Mouse (Mus musculus): ENCODE results near the gene Mzf1. TPM values are rescaled to one million over a fixed set of nuclear protein-coding genes. Genes with fewer than 3 reads are reported as not detected.

The Mzf1 gene
- polyA plus RNA-seq, 1 experiment, result 0.03 TPM

GRCm38 (mm10) chr7:13009143-13010004 lies 45.2 kb downstream of the Mzf1 start:
- H3K4me1 ChIP-seq (ENCODE audit: control insufficient read depth), result peaks cover 42% of the 10 kb centered on the region
- no peaks in the 10 kb centered on the region for H3K27me3 ChIP-seq (ENCODE audit: control insufficient read depth)
- no peak for TF ChIP-seq GATA1 (IDR thresholded peaks at IDR 0.05; ENCODE audit: low read length)
- TF ChIP-seq TAL1 (IDR thresholded peaks at IDR 0.05; ENCODE audit: low read length), result no peak
- H3K4me3 ChIP-seq (replicated peaks), result peak overlapping the region; percentile 93
- H3K36me3 ChIP-seq (ENCODE audit: control insufficient read depth), result peaks cover 38% of the 10 kb centered on the region
- peaks cover 13% of the 10 kb centered on the region for H3K9me3 ChIP-seq (ENCODE audit: control insufficient read depth, low read length)

- no peak overlapping the region for H3K4me3 ChIP-seq (replicated peaks)
Measured at GRCm38 (mm10) chr7:13007341-13008092, 47.0 kb downstream of the Mzf1 start.

GRCm38 (mm10) chr7:13006531-13006930 lies 48.0 kb downstream of the Mzf1 start:
- H3K27me3 ChIP-seq (ENCODE audit: control insufficient read depth), result no peaks in the 10 kb centered on the region
- H3K4me3 ChIP-seq (replicated peaks), result no peak overlapping the region
- H3K4me1 ChIP-seq (ENCODE audit: control insufficient read depth), result peaks cover 35% of the 10 kb centered on the region
- H3K36me3 ChIP-seq (ENCODE audit: control insufficient read depth), result peaks cover 41% of the 10 kb centered on the region
- TF ChIP-seq GATA1 (IDR thresholded peaks at IDR 0.05; ENCODE audit: low read length), result no peak
- no peak for TF ChIP-seq TAL1 (IDR thresholded peaks at IDR 0.05; ENCODE audit: low read length)
- peaks cover 13% of the 10 kb centered on the region for H3K9me3 ChIP-seq (ENCODE audit: control insufficient read depth, low read length)

More at GRCm38 (mm10) chr7:13007341-13008092, 47.0 kb downstream of the Mzf1 start:
- H3K9me3 ChIP-seq (ENCODE audit: control insufficient read depth, low read length), result peaks cover 13% of the 10 kb centered on the region
- TF ChIP-seq GATA1 (IDR thresholded peaks at IDR 0.05; ENCODE audit: low read length), result no peak
- TF ChIP-seq TAL1 (IDR thresholded peaks at IDR 0.05; ENCODE audit: low read length), result no peak
- H3K4me1 ChIP-seq (ENCODE audit: control insufficient read depth), result peaks cover 35% of the 10 kb centered on the region
- H3K27me3 ChIP-seq (ENCODE audit: control insufficient read depth), result no peaks in the 10 kb centered on the region
- peaks cover 41% of the 10 kb centered on the region for H3K36me3 ChIP-seq (ENCODE audit: control insufficient read depth)

GRCm38 (mm10) chr7:13006011-13006410 lies 48.6 kb downstream of the Mzf1 start:
- peaks cover 41% of the 10 kb centered on the region for H3K36me3 ChIP-seq (ENCODE audit: control insufficient read depth)
- TF ChIP-seq TAL1 (IDR thresholded peaks at IDR 0.05; ENCODE audit: low read length), result no peak
- TF ChIP-seq GATA1 (IDR thresholded peaks at IDR 0.05; ENCODE audit: low read length), result no peak
- no peaks in the 10 kb centered on the region for H3K27me3 ChIP-seq (ENCODE audit: control insufficient read depth)
- H3K9me3 ChIP-seq (ENCODE audit: control insufficient read depth, low read length), result peaks cover 13% of the 10 kb centered on the region
- no peak overlapping the region for H3K4me3 ChIP-seq (replicated peaks)
- peaks cover 35% of the 10 kb centered on the region for H3K4me1 ChIP-seq (ENCODE audit: control insufficient read depth)

- Histone ChIP-seq H3K9me3 (ENCODE audit: control insufficient read depth, low read length) (peaks cover 13% of the 10 kb centered on the region), H3K4me1 (ENCODE audit: control insufficient read depth) (peaks cover 14% of the 10 kb centered on the region), H3K4me3 (replicated peaks) (no peak overlapping the region), H3K27me3 (ENCODE audit: control insufficient read depth) (no peaks in the 10 kb centered on the region), H3K36me3 (ENCODE audit: control insufficient read depth) (peaks cover 40% of the 10 kb centered on the region)
- TF ChIP-seq TAL1 (IDR thresholded peaks at IDR 0.05; ENCODE audit: low read length) (no peak), GATA1 (IDR thresholded peaks at IDR 0.05; ENCODE audit: low read length) (no peak)
Measured at GRCm38 (mm10) chr7:13003380-13003779, 51.2 kb downstream of the Mzf1 start.

GRCm38 (mm10) chr7:13001584-13001983 lies 53.0 kb downstream of the Mzf1 start:
- TF ChIP-seq GATA1 (IDR thresholded peaks at IDR 0.05; ENCODE audit: low read length), result no peak
- peaks cover 3% of the 10 kb centered on the region for H3K27me3 ChIP-seq (ENCODE audit: control insufficient read depth)
- H3K4me1 ChIP-seq (ENCODE audit: control insufficient read depth), result peaks cover 5% of the 10 kb centered on the region; the same call in 1 of the 2 replicates
- no peak overlapping the region for H3K4me3 ChIP-seq (replicated peaks)
- H3K9me3 ChIP-seq (ENCODE audit: control insufficient read depth, low read length), result no peaks in the 10 kb centered on the region
- H3K36me3 ChIP-seq (ENCODE audit: control insufficient read depth), result peaks cover 22% of the 10 kb centered on the region

GRCm38 (mm10) chr7:12998851-12999250 lies 55.7 kb downstream of the Mzf1 start, which contains the start of gene Trim28:
Trim28 (plus strand) TSS chr7:12999114.
- Histone ChIP-seq H3K27me3 (ENCODE audit: control insufficient read depth) (peaks cover 6% of the 10 kb centered on the region), H3K4me1 (ENCODE audit: control insufficient read depth) (no peaks in the 10 kb centered on the region), H3K36me3 (ENCODE audit: control insufficient read depth) (no peaks in the 10 kb centered on the region), H3K4me3 (replicated peaks) (no peak within 1 kb of the TSS), H3K9me3 (ENCODE audit: control insufficient read depth, low read length) (no peaks in the 10 kb centered on the region)
- no peak for TF ChIP-seq GATA1 (IDR thresholded peaks at IDR 0.05; ENCODE audit: low read length)
- TF ChIP-seq TAL1 (IDR thresholded peaks at IDR 0.05; ENCODE audit: low read length), result no peak

- Histone ChIP-seq H3K4me1 (ENCODE audit: control insufficient read depth) (no peaks in the 10 kb centered on the region), H3K9me3 (ENCODE audit: control insufficient read depth, low read length) (no peaks in the 10 kb centered on the region), H3K36me3 (ENCODE audit: control insufficient read depth) (no peaks in the 10 kb centered on the region), H3K4me3 (replicated peaks) (no peak within 1 kb of the TSS), H3K27me3 (ENCODE audit: control insufficient read depth) (peaks cover 6% of the 10 kb centered on the region)
- no peak for TF ChIP-seq GATA1 (IDR thresholded peaks at IDR 0.05; ENCODE audit: low read length)
- no peak for TF ChIP-seq TAL1 (IDR thresholded peaks at IDR 0.05; ENCODE audit: low read length)
Measured at GRCm38 (mm10) chr7:12998053-12998452, 56.5 kb downstream of the Mzf1 start, which contains the start of gene Slc27a5. Slc27a5 (minus strand) TSS chr7:12998192.

- Histone ChIP-seq H3K4me3 (replicated peaks) (no peak overlapping the region), H3K36me3 (ENCODE audit: control insufficient read depth) (no peaks in the 10 kb centered on the region), H3K4me1 (ENCODE audit: control insufficient read depth) (peaks cover 3% of the 10 kb centered on the region), H3K9me3 (ENCODE audit: control insufficient read depth, low read length) (no peaks in the 10 kb centered on the region), H3K27me3 (ENCODE audit: control insufficient read depth) (peaks cover 6% of the 10 kb centered on the region)
- TF ChIP-seq GATA1 (IDR thresholded peaks at IDR 0.05; ENCODE audit: low read length) (no peak), TAL1 (IDR thresholded peaks at IDR 0.05; ENCODE audit: low read length) (no peak)
Measured at GRCm38 (mm10) chr7:12997230-12997629, 57.3 kb downstream of the Mzf1 start.

All from erythroblast, embryonic 14.5 days (primary cell).